Mouse (Mus musculus) left cerebral cortex, postnatal 4 days (tissue): Measurements from ENCODE around the gene Yy1. TPM values are rescaled to one million over a fixed set of nuclear protein-coding genes. Genes with fewer than 3 reads are reported as not detected.

Experiments used
- DNase-seq: peaks from one replicate; pipeline ENCODE4 v3.0.0-alpha.2; 2022
- intact Hi-C: fragments of 180-260 bp; cut with DNase I; formaldehyde crosslinking; loops from one replicate; pipeline ENCODE4 v1.15.1; 2025
- microRNA-seq: library from miRNA; unstranded; fragments of <30 nt; microRNA quantifications from one replicate; pipeline ENCODE4 v1.2.0, GENCODE M21; 2022
- total RNA-seq, 2 experiments: library from RNA; stranded (reverse); gene quantifications; 2 replicates each; pipeline ENCODE4 v1.2.3; 2021

Yy1 gene
- total RNA-seq, 2 experiments from 2014 or later, result 53.1 to 55.5 TPM

GRCm38 (mm10) chr12:108852822-108853221, 60.0 kb downstream of the Yy1 start:
- intact Hi-C loops, result no loop called here
- DNase-seq, result no peak

GRCm38 (mm10) chr12:108855081-108855480, 62.3 kb downstream of the Yy1 start:
- no peak for DNase-seq
- intact Hi-C loops, result no loop called here

GRCm38 (mm10) chr12:108856186-108856585, 63.4 kb downstream of the Yy1 start:
- intact Hi-C loops, result no loop called here
- DNase-seq, result no peak

DNA sequence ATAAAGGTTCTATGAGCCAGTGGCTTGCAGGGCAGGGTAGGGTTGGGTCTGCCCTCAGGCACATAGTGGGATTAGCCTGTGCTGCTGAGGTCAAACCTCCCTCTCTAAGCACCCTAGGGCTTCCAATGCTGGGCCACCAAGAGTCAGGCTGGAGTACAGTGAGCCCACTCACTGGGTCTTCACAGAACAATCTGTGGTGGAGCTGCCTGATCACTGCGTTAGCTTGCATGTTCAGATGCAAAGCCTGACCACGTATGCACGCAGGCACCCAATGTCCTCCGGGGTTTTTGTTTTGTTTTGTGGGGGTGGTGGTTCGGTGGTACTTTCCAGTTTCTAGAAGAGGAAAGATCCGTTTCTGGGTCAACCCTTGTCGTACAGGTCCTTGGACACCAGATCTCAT, 64.3 kb downstream of the Yy1 start:
- no peak for DNase-seq
- intact Hi-C loops, result no loop called here

DNA sequence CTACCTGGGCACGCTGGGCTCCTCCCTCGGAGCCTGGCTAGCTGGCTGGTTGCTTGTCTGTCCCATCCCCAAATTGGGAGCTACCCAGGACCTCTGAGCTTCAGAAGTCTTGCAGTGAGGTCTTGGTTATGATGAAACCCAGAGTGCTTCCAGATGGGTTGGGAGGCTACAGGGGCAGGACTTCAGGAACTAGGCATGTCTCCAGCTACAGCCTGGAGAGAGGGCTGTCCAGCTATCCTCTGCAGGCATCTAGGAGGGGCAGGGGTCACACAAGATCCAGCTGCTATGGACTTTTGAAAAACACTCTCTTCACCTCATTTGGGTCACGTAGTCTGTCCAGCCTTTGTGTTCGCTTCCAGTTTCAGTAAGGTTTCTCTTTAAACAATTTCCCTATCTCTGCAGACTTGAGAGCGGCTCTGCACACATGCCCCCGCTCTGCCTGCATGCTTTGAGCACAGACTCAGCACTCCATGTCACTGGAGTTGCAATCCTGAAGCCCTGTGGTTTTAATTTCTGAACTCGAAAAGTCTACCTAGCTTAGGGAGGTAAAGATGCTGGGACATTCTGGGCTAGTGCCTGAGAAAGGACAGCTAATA, 64.9 kb downstream of the Yy1 start:
- intact Hi-C loops, result no loop called here
- DNase-seq, result no peak

DNA sequence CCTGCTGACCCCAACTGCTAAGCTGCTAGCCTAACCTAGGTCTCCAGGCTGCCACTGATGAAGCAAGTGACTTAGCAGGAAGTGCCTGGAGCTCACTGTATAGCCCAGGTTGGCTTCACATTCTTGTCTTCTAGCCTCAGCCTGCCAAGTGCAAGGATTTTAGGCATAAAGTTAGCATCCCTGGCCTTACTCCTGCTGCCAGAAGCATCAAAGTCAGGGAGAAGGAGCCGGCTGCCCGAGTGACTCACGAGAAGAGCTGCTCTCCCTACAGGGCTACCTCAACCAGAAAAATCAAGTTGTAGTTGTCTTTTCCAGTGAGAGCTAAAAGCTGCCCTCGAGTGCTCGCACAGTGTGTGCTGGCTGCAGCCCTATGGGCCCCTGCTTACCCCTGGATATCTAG, 65.7 kb downstream of the Yy1 start:
- intact Hi-C loops, result no loop called here

DNA sequence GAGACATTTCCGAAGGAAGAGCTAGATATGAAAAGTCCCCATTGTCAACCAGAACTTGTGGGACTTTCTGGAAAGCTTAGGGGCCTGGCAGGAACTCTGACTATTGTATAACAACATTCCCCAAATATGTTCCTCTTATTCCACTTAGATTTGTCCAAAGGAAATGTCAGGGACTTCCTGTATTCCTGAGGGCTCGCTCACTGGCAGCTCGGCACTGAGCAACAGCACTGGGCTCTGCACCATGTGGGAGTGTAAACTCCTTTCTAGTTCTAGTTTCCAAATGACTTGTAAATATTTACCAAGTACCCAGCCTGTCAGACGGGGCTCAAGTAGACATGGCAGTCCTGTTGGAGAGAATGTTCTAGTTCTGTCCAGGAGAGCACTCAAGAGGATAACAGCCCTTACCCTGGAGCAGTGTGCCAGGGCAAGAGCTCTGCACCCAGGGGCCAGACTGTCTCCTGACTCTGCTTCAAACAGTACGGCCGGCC, 72.3 kb downstream of the Yy1 start:
- intact Hi-C loops, result no loop called here
- DNase-seq, result no peak

More for the DNA sequence above, 65.7 kb downstream of the Yy1 start:
- DNase-seq, result no peak

GRCm38 (mm10) chr12:108869575-108869974, 76.8 kb downstream of the Yy1 start:
- intact Hi-C loops, result no loop called here
- DNase-seq, result peak; percentile 26

Small RNA genes lying within 50 kb of the gene (microRNA-seq; reads per million reads assigned to microRNA genes)
- 186 reads per million, percentile 56 among the genes with 10 or more reads in this experiment for gene Mir345

Other genes with a start within 250 kb of the Yy1 start
- 100 to 1,000 TPM; 585 to 625 TPM for gene Evl, start 238.3 kb upstream of the Yy1 start, total RNA-seq
- not detected for gene Degs2, start 90.7 kb upstream of the Yy1 start, total RNA-seq
- gene Slc25a29, start 42.9 kb downstream of the Yy1 start, total RNA-seq, result 10 to 100 TPM; 15.8 to 17.5 TPM
- 10 to 100 TPM; 12.4 to 13.3 TPM for gene Slc25a47, start 43.1 kb downstream of the Yy1 start, total RNA-seq
- gene Wdr25, start 100.7 kb downstream of the Yy1 start, total RNA-seq, result 1 to 10 TPM; 4.9 to 6.2 TPM
- 10 to 100 TPM; 93.2 to 99.7 TPM for gene Wars, start 101.2 kb downstream of the Yy1 start, total RNA-seq